Mouse (Mus musculus): ENCODE results near the gene Kcnip4. TPM values are rescaled to one million over a fixed set of nuclear protein-coding genes. Genes with fewer than 3 reads are reported as not detected.

Gene Kcnip4
- polyA plus RNA-seq, 1 experiment from 2014 or later, result 3.0 TPM

- no peaks in the 10 kb centered on the region for H3K36me3 ChIP-seq
- H3K4me3 ChIP-seq, result no peak overlapping the region
- no peaks in the 10 kb centered on the region for H3K9me3 ChIP-seq
- 97% methylated on average over 4 of the region's 4 CpGs for WGBS
- no peak overlapping the region for H3K9ac ChIP-seq (replicated peaks)
- no peaks in the 10 kb centered on the region for H3K27me3 ChIP-seq
- H3K27ac ChIP-seq (replicated peaks), result no peak overlapping the region
- no peak for ATAC-seq (ENCODE audit: low FRiP score, low read depth)
- H3K4me1 ChIP-seq, result 0 out of 2 replicates have a peak, but pooled peaks cover 2% of the 10 kb centered on the region
- no peak overlapping the region for H3K4me2 ChIP-seq (replicated peaks)
These were observed 1112.4 kb downstream of the Kcnip4 start for GRCm38 (mm10) chr5:48412261-48412660.

GRCm38 (mm10) chr5:48411462-48411861 is 1113.2 kb downstream of the Kcnip4 start:
- ATAC-seq (ENCODE audit: low FRiP score, low read depth), result no peak
- 82% methylated on average over 4 of the region's 4 CpGs for WGBS
- Histone ChIP-seq H3K27me3 (no peaks in the 10 kb centered on the region), H3K27ac (replicated peaks) (no peak overlapping the region), H3K4me2 (replicated peaks) (no peak overlapping the region), H3K4me1 (0 out of 2 replicates have a peak, but pooled peaks cover 2% of the 10 kb centered on the region), H3K9ac (replicated peaks) (no peak overlapping the region), H3K4me3 (no peak overlapping the region), H3K9me3 (no peaks in the 10 kb centered on the region), H3K36me3 (no peaks in the 10 kb centered on the region)

DNA sequence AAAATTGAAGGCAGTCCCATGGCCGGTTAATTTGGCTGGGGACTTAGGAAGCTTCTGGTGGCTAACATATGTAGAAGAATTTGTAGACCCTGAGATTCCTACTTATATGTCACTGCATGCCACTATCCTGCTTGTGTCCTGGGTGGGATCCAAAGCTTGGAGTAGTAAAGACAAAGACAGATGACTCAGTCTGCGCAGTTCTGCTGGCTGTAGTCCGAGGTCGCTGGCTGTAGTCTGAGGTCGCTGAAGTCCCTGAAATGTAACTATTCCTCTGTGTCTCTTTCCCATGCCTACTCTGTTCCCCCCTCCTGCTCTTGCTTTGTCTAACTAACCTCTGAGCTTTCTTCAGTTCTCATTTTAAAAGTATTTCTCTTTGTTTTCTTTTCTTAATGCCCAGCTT is 1114.4 kb downstream of the Kcnip4 start:
- H3K4me2 ChIP-seq (replicated peaks), result no peak overlapping the region
- ATAC-seq (ENCODE audit: low FRiP score, low read depth), result no peak
- no peaks in the 10 kb centered on the region for H3K27me3 ChIP-seq
- 0 out of 2 replicates have a peak, but pooled peaks cover 2% of the 10 kb centered on the region for H3K4me1 ChIP-seq
- H3K9ac ChIP-seq (replicated peaks), result no peak overlapping the region
- 64% methylated on average over 5 of the region's 5 CpGs for WGBS
- H3K36me3 ChIP-seq, result no peaks in the 10 kb centered on the region
- H3K9me3 ChIP-seq, result no peaks in the 10 kb centered on the region
- no peak overlapping the region for H3K4me3 ChIP-seq
- H3K27ac ChIP-seq (replicated peaks), result no peak overlapping the region

DNA sequence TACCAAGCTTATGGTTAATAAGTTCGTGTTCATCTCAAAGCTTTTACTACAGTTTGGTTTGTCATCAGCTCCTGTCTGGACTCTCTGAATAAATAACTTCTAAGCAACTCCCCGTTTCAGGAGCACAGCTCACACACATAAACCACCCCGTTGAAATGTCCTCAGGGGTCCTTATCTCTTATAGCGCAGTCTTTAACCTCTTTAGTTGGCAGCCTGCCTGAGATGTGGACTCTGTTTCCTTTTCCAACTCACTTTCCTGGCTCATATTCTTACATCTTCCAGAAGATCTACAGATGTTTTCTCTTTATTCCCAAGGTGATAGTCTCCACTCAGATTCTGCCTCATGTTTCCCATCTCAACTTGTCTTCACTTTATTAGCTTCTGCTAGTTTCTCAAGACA is 1116.4 kb downstream of the Kcnip4 start:
- Histone ChIP-seq H3K27me3 (no peaks in the 10 kb centered on the region), H3K9ac (replicated peaks) (no peak overlapping the region), H3K4me3 (no peak overlapping the region), H3K4me2 (replicated peaks) (no peak overlapping the region), H3K9me3 (no peaks in the 10 kb centered on the region), H3K36me3 (no peaks in the 10 kb centered on the region), H3K4me1 (no peaks in the 10 kb centered on the region), H3K27ac (replicated peaks) (no peak overlapping the region)
- WGBS, result 86% methylated on average over 4 of the region's 4 CpGs
- no peak for ATAC-seq (ENCODE audit: low FRiP score, low read depth)

DNA sequence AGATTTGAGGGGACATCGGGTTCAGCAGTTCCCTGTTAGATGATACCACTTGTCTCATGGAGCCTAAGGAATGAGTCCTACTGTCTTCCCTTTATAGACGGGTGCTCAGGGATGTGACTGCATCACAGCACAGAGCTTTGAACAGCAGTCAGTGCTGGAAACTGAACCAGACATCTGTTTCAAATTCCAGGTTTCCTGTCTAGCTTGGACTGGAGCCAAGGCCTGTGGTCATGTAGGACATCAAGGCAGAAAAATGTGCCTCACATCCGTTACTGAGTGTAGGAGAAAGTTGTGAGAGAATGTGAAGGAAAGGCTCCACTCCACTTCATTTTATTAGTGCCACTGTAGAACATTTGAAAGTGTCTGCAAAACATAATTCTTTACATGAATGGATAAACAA is 1122.2 kb downstream of the Kcnip4 start:
- no peak overlapping the region for H3K4me2 ChIP-seq (replicated peaks)
- no peak overlapping the region for H3K9ac ChIP-seq (replicated peaks)
- 77% methylated on average over 3 of the region's 3 CpGs for WGBS
- H3K4me3 ChIP-seq, result no peak overlapping the region
- H3K36me3 ChIP-seq, result 0 out of 2 replicates have a peak, but pooled peaks cover 8% of the 10 kb centered on the region
- H3K4me1 ChIP-seq, result no peaks in the 10 kb centered on the region
- no peaks in the 10 kb centered on the region for H3K9me3 ChIP-seq
- no peaks in the 10 kb centered on the region for H3K27me3 ChIP-seq
- ATAC-seq (ENCODE audit: low FRiP score, low read depth), result no peak
- H3K27ac ChIP-seq (replicated peaks), result no peak overlapping the region

DNA sequence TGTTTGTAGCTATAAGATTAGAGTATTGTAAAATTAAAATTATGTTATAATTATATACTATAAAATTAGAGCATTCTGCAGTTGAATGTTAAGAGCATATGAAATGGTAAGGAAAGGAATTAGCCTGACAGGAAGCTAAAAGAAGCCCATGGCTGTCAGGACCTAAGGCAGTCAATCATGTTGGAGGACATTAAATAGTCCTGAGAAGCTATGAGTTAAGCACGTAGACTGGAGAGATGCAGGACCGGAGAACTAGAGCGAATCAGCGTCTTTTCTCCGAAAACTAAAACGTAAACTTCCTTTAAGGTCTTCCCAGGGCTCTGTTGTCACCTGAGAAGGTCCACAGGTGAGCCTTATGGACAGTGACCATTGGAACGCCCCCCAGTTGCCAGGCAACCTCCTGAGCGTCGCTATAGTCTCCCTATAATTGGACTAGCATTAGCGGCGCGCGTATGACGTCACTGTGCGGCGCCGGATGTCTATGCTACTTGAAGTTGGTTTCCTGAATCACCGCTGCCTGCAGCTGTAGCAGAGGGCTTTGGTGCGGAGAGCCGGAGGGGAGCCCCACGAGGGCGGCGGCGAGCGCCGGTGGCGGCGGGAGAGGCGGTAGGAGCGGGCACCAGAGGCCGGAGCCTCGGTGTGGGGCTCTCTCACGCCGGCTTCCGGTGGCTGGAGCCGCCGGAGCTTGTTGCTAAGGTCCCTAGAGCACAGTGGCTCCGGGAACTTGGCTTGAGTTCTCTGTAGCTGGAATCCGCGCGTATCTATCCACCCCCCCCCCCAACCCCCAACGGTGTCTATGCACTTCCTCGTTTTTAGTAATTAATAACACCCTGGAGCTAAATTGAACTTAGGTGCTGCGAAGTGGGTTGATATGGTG is 1152.6 kb downstream of the Kcnip4 start:
- peak overlapping the region; percentile 73 for H3K27ac ChIP-seq (replicated peaks)
- ATAC-seq (ENCODE audit: low FRiP score, low read depth), result peak; percentile 100
- H3K4me3 ChIP-seq, result peak overlapping the region; percentile 87
- peaks cover 17% of the 10 kb centered on the region for H3K36me3 ChIP-seq
- no peaks in the 10 kb centered on the region for H3K9me3 ChIP-seq
- H3K4me1 ChIP-seq, result peaks cover 10% of the 10 kb centered on the region
- peak overlapping the region; percentile 65 for H3K4me2 ChIP-seq (replicated peaks)
- H3K9ac ChIP-seq (replicated peaks), result peak overlapping the region; percentile 78
- peaks cover 7% of the 10 kb centered on the region; the same call in 1 of the 2 replicates for H3K27me3 ChIP-seq
- 1% methylated on average over 44 of the region's 44 CpGs for WGBS

DNA sequence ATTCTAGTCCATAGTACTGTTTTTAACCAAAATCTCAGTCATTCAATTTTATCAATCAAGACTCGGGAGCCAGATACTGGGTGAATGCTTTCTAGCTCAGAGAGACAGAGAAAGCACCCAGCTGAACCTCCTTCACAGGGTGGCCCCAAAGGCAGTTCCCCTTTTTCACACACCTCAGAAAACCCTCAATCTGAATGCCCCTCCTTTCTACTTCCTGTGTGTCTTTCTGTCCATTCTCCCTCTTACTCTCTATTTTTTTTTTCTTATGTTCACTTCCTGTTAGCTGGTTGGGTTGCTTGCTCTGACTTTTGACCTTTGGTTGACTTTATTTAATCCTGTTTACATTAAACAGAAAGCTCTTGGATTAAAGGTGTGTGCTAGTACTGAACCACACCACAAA is 1175.4 kb downstream of the Kcnip4 start:
- WGBS, result 96% methylated on average over 1 of the region's 1 CpGs

GRCm38 (mm10) chr5:48345983-48346648 is 1178.6 kb downstream of the Kcnip4 start:
- H3K27ac ChIP-seq (replicated peaks), result no peak overlapping the region
- peaks cover 34% of the 10 kb centered on the region for H3K27me3 ChIP-seq
- no peak overlapping the region for H3K4me3 ChIP-seq
- no peak overlapping the region for H3K4me2 ChIP-seq (replicated peaks)
- ATAC-seq (ENCODE audit: low FRiP score, low read depth), result peak; percentile 20; the same call in 1 of the 2 replicates
- H3K4me1 ChIP-seq, result no peaks in the 10 kb centered on the region
- H3K9me3 ChIP-seq, result no peaks in the 10 kb centered on the region
- no peaks in the 10 kb centered on the region for H3K36me3 ChIP-seq
- 86% methylated on average over 2 of the region's 2 CpGs for WGBS
- H3K9ac ChIP-seq (replicated peaks), result no peak overlapping the region

More for the DNA sequence above, 1175.4 kb downstream of the Kcnip4 start:
- no peak overlapping the region for H3K9ac ChIP-seq (replicated peaks)
- no peak overlapping the region for H3K4me2 ChIP-seq (replicated peaks)
- no peak overlapping the region for H3K4me3 ChIP-seq
- no peak overlapping the region for H3K27ac ChIP-seq (replicated peaks)
- H3K27me3 ChIP-seq, result peaks cover 18% of the 10 kb centered on the region
- no peaks in the 10 kb centered on the region for H3K4me1 ChIP-seq
- ATAC-seq (ENCODE audit: low FRiP score, low read depth), result no peak
- H3K9me3 ChIP-seq, result no peaks in the 10 kb centered on the region
- no peaks in the 10 kb centered on the region for H3K36me3 ChIP-seq

DNA sequence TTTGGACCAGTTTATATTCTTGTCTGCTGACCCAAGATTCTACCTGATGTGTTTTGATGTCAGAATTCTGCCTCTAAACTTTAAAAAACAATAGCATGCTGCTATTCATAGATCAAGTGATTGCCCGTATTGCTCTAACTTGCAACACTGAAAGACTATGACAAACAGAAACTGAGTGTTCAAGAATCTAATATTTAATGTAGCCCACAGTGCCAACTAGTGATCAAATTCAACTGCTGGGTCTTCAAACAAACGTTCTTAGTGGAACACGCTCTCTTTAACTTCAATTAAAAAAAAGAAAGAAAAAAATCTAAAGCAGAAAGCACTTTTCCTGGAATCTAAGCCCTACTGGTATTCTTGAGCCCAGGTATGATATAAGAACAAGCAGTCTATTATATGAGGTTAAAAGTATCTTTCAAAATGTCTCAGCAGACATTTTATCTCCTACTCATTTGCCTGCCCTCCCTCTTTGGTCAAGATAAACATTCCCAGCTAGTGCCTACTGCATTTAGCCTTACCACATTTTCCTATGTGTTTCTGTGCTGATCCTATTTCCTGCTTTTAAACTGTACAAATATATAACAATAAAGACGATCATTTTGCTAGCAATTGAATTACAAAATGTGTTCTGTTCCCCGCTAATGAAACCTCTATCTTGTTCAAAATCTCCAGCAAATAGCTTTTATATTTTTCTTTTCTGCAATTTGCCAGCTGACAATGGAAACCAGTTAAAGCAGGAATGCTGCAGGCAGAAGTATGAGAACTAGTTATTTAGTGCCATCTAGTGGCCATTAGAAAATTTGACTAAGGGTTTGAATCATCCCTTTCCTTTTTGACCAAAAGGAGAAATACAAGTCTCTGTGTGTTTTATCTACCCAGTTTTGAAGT is 1179.4 kb downstream of the Kcnip4 start:
- ATAC-seq (ENCODE audit: low FRiP score, low read depth), result peak; percentile 80
- Histone ChIP-seq H3K9ac (replicated peaks) (no peak overlapping the region), H3K27ac (replicated peaks) (no peak overlapping the region), H3K4me1 (no peaks in the 10 kb centered on the region), H3K9me3 (no peaks in the 10 kb centered on the region), H3K27me3 (peaks cover 38% of the 10 kb centered on the region), H3K36me3 (no peaks in the 10 kb centered on the region), H3K4me2 (replicated peaks) (no peak overlapping the region), H3K4me3 (no peak overlapping the region)
- 50% methylated on average over 5 of the region's 5 CpGs for WGBS

DNA sequence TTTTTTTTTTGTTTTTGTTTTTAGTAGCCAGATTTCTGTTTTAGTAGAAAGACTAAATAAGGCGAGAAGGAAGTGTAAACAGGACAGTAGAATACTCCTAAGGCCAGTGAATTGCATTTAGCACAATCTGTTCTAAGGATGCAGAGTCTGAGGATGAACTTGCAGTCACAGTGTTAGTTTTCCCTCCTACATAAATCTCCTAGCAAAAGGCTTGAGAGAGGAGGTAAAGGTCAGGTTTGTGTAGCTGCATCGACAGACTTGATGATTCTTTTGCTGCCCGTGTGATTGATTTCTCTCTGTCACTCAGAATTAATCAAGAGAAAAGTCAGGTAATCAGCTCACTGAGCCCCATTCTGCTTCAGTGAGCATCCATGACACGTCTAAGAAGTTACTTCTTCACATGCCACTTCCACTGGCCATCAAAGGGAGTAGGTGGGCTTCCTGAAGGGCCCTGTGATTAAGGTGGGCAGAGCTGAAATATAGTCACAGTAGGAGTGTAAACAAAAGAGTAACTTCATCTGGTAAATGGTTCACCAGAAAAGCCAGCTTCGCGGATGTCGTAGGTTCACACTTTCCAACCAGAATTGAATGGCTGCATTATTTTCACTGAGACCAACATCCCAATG is 1183.8 kb downstream of the Kcnip4 start:
- H3K4me1 ChIP-seq, result no peaks in the 10 kb centered on the region
- 46% methylated on average over 7 of the region's 7 CpGs for WGBS
- no peak overlapping the region for H3K4me3 ChIP-seq
- H3K9ac ChIP-seq (replicated peaks), result no peak overlapping the region
- no peaks in the 10 kb centered on the region for H3K9me3 ChIP-seq
- no peak for ATAC-seq (ENCODE audit: low FRiP score, low read depth)
- no peaks in the 10 kb centered on the region for H3K36me3 ChIP-seq
- H3K27ac ChIP-seq (replicated peaks), result no peak overlapping the region
- peaks cover 50% of the 10 kb centered on the region for H3K27me3 ChIP-seq
- H3K4me2 ChIP-seq (replicated peaks), result no peak overlapping the region

Data from midbrain, embryonic 12.5 days (tissue).